Mouse (Mus musculus) liver, adult 2 months (tissue): Measurements from ENCODE around the gene Osbp2. TPM values are rescaled to one million over a fixed set of nuclear protein-coding genes. Genes with fewer than 3 reads are reported as not detected.

Experiments used
- DNase-seq: peaks from one replicate; pipeline ENCODE4 v3.0.0-alpha.2; 2011; ENCODE audit warnings: low read depth, low spot score; ENCODE audit errors: extremely low read depth
- H3K27ac ChIP-seq: fragments of 200-500 bp; replicated peaks from 2 replicates; pipeline ENCODE4 v1.5.1; 2012; ENCODE audit warnings: low read depth, mild to moderate bottlenecking, control low read depth, inconsistent platforms, low read length; ENCODE audit not compliant: insufficient read depth
- H3K27me3 ChIP-seq: fragments of 200-500 bp; 2 replicates; pipeline ENCODE4 v1.6.1; 2012; ENCODE audit warnings: mild to moderate bottlenecking, moderate library complexity, low read length, inconsistent platforms; ENCODE audit not compliant: control insufficient read depth, insufficient read depth
- H3K36me3 ChIP-seq: fragments of 200-500 bp; 2 replicates; pipeline ENCODE4 v1.6.1; 2012; ENCODE audit warnings: low read length, inconsistent platforms; ENCODE audit not compliant: control insufficient read depth, insufficient read depth
- H3K4me1 ChIP-seq: fragments of 200-500 bp; 2 replicates; pipeline ENCODE4 v1.6.1; 2011; ENCODE audit warnings: low read length; ENCODE audit not compliant: control insufficient read depth, insufficient read depth
- H3K4me3 ChIP-seq: fragments of 200-500 bp; 2 replicates; pipeline ENCODE4 v1.5.1; 2011; ENCODE audit warnings: low read depth, mild to moderate bottlenecking, control low read depth, low read length, moderate library complexity; ENCODE audit not compliant: insufficient read depth
- H3K79me2 ChIP-seq: fragments of 200-500 bp; 2 replicates; pipeline ENCODE4 v1.6.1; 2012; ENCODE audit warnings: inconsistent platforms, mild to moderate bottlenecking, low read length, moderate library complexity; ENCODE audit not compliant: control insufficient read depth, insufficient read depth
- H3K9ac ChIP-seq: fragments of 200-500 bp; 2 replicates; pipeline ENCODE4 v1.6.1; 2012; ENCODE audit warnings: low read depth, mild to moderate bottlenecking, control low read depth, inconsistent platforms, low read length
- CTCF ChIP-seq: fragments of 200-500 bp; IDR thresholded peaks from 2 replicates; pipeline ENCODE4 v1.5.1; 2011; ENCODE audit warnings: low read depth, low read length, control low read depth
- POLR2A ChIP-seq: fragments of 200-500 bp; IDR thresholded peaks from 2 replicates; pipeline ENCODE4 v1.6.1; 2011; ENCODE audit warnings: low read length, control low read depth; ENCODE audit not compliant: insufficient read depth; ENCODE audit errors: extremely low read depth
- WGBS: fragments of 180-500 bp; shearing (Covaris S2); methylation state at CpG from one replicate; pipeline ENCODE4 v1.1.7; 2018; 5-methylcytosine and 5-hydroxymethylcytosine counted together
- polyA plus RNA-seq: library from polyadenylated mRNA; depleted of rRNA; stranded (reverse); fragments of >200 nt; gene quantifications from 2 replicates; pipeline ENCODE4 v1.2.3, GENCODE M21; 2012
- total RNA-seq: library from RNA; depleted of rRNA; stranded (reverse); fragments of >200 nt; gene quantifications from 2 replicates; pipeline ENCODE4 v1.2.3, GENCODE M21; 2014

Gene Osbp2
- total and polyA plus RNA-seq, 2 experiments = 0.70 to 1.1 TPM

DNA sequence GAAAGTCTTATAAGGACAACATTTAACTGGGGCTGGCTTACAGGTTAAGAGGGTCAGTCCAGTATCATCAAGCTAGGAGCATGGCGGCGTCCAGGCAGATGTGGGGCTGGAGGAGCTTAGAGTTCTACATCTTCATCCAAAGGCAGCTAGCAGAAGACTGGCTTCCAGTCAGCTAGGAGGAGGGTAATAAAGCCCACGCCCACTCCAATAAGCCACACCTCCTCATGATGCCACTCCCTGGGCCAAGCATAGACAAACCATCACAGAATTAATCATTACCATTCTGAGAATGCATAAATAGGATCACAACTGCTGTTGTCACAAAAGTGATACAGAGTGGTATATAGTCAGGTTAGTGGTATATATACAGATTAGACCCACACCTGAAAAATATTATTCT lies 73.8 kb downstream of the Osbp2 start:
- no peak for DNase-seq
- Histone ChIP-seq H3K36me3 (no peaks in the 10 kb centered on the region), H3K27me3 (no peaks in the 10 kb centered on the region; the same call in 1 of the 2 replicates), H3K79me2 (no peaks in the 10 kb centered on the region), H3K9ac (no peak overlapping the region), H3K4me3 (no peak overlapping the region), H3K4me1 (no peaks in the 10 kb centered on the region), H3K27ac (no peak overlapping the region)
- WGBS = 69% methylated on average over 3 of the region's 3 CpGs
- TF ChIP-seq POLR2A = no peak
- TF ChIP-seq CTCF = no peak

DNA sequence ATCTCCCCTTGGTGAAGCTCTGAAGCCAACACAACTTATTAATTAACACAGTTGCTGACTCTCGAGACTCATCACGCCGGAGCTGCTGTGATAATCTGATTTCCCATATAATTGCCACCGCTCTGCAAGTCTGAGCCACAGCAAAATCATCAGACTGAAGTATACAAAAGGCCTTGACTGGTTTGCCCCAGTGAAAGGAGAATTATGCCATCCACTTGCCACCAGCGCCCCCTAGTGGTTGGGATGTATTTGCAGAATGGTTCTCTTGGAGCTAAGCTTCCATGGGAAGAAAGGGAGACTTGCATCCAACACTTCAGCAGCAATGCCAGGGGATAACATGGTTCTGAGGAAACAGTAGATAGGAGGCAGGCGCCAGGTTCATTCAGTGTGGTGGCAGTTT lies 77.1 kb downstream of the Osbp2 start:
- Histone ChIP-seq H3K27ac (no peak overlapping the region), H3K4me1 (no peaks in the 10 kb centered on the region), H3K4me3 (no peak overlapping the region), H3K36me3 (no peaks in the 10 kb centered on the region), H3K79me2 (no peaks in the 10 kb centered on the region), H3K9ac (no peak overlapping the region), H3K27me3 (no peaks in the 10 kb centered on the region)
- peak; percentile 53 for DNase-seq
- whole genome bisulfite sequencing = 16% methylated on average over 6 of the region's 6 CpGs
- TF ChIP-seq POLR2A (no peak), CTCF (peak; percentile 70; the same call in 1 of the 2 replicates)

DNA sequence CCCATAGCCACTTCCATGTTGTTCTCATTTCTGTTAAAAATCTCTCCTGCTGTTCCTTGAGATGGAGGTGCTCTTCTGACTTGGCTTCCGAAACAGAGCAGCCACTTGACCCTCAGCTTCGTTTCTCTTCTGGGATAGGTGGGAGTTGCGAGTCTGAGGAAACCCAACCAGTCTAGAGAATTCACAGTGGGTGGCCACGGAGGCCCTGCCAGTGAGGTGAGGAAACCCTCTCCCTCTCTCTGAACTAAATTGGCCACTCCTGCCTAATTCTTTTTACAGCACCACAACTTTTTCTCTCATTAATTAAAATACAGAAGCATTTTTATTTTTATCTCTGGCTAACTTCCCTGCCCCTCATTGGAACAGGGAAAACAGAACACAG lies 88.4 kb downstream of the Osbp2 start:
- WGBS = 40% methylated on average over 4 of the region's 4 CpGs
- Histone ChIP-seq H3K9ac (no peak overlapping the region), H3K27ac (no peak overlapping the region), H3K4me3 (no peak overlapping the region), H3K79me2 (no peaks in the 10 kb centered on the region), H3K27me3 (peaks cover 10% of the 10 kb centered on the region), H3K36me3 (no peaks in the 10 kb centered on the region), H3K4me1 (no peaks in the 10 kb centered on the region)
- DNase-seq = no peak
- TF ChIP-seq POLR2A = no peak
- TF ChIP-seq CTCF = no peak

DNA sequence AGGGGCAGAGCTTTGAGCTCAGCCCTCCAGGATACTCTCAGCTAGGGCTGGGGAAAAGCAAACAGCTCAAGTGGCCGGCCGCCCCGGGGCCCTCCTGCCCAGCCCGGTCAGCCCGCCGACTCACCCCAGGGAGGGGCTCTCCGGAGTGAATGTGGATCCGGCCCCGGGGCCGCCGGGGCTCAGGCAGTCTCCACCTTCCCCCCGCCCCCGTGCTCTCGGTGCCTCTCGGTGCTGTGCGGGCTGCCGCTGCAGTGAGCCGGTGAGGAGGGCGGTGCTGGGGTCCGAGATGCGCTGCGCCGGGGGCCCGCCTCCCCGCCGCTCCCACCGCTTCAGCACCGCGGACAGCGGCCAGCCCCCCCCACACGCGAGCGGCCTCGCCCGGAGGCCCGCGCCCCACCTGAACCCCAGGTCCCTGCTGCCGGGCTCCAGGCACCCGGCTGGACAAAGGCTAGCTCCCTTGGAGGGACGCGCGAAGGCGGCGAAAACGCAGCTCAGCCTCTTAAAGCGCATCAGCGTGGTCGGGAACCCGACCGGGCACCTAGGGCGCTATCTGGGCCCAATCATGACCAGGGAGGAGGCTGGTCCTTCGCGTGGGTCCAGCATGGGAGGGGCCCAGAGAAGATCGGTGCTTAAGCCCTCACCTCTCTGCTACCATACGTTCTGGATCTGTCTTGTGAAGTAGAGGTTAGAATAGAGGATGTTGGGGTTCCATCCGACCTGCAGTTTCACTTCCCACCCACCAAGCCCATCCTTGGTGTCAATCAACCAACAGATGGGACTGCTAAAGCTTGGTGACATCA lies 89.0 kb downstream of the Osbp2 start:
- Histone ChIP-seq H3K36me3 (no peaks in the 10 kb centered on the region), H3K4me3 (no peak overlapping the region), H3K27me3 (peaks cover 10% of the 10 kb centered on the region), H3K79me2 (no peaks in the 10 kb centered on the region), H3K27ac (no peak overlapping the region), H3K4me1 (no peaks in the 10 kb centered on the region), H3K9ac (no peak overlapping the region)
- WGBS = 4% methylated on average over 56 of the region's 56 CpGs
- DNase-seq = no peak
- no peak for TF ChIP-seq POLR2A
- TF ChIP-seq CTCF = no peak

DNA sequence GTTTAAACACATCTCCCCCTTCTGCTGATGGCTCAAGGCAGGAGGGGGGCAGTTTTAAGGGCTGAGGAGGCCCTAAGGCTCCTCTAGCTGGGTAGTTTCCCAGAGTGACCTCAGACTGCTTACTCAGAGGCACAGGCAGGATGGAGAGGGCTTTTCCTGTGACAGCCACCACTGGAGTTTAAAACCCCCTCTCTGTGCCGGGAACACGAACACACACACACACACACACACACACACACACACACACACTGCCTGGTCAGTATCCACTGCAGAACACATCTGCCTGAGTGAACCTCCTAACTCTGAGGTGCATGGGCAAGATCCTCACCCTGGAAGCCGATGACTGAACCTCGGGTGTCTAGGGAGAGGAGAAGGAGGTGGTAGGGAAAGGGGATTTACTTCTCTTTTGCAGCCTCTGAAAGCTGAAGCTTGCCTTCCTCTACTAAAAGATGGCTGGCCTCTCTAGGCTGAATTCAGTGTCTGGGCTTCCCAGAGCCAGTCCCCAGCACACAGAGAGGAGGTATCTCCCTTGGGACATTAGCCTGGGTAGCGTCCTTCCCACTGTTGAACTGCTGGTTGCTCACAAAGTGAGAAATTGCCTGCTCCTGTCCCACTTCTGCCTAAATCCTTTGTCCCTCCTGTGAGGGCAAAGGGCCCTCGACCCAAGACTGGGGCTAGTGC lies 89.8 kb downstream of the Osbp2 start:
- Histone ChIP-seq H3K4me3 (no peak overlapping the region), H3K79me2 (no peaks in the 10 kb centered on the region), H3K4me1 (no peaks in the 10 kb centered on the region), H3K27ac (no peak overlapping the region), H3K9ac (no peak overlapping the region), H3K27me3 (peaks cover 10% of the 10 kb centered on the region), H3K36me3 (no peaks in the 10 kb centered on the region)
- no peak for TF ChIP-seq CTCF
- no peak for TF ChIP-seq POLR2A
- DNase-seq = no peak
- 49% methylated on average over 6 of the region's 6 CpGs for WGBS

DNA sequence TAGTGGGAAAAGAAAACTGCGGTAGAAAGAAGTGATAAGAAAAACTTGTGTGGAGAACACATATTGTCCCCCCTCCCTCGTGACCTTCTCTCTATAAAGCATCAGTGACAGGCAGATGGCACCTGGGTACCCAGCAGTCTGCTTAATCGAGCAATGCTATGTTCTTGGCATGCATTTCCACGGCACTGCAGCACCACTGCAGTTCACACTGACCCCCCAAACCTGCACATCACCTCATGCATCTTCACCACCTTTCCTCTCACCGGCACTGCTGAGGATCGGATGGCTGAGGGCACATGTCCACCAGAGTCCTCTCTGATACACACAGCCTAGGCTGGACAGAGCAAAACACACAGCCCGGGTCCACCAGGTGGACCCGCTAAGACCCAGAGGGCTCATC lies 90.6 kb downstream of the Osbp2 start:
- Histone ChIP-seq H3K36me3 (no peaks in the 10 kb centered on the region), H3K27me3 (peaks cover 10% of the 10 kb centered on the region), H3K27ac (no peak overlapping the region), H3K4me3 (no peak overlapping the region), H3K79me2 (no peaks in the 10 kb centered on the region), H3K9ac (no peak overlapping the region), H3K4me1 (no peaks in the 10 kb centered on the region)
- 73% methylated on average over 8 of the region's 8 CpGs for WGBS
- TF ChIP-seq POLR2A (no peak), CTCF (no peak)
- DNase-seq = no peak
